Mouse (Mus musculus) forelimb bud, embryonic 11.5 days (tissue): ENCODE data around the gene Nkd2.

Experiments
- DNase-seq: peaks from one replicate; pipeline ENCODE4 v3.0.0-alpha.2; 2012; ENCODE audit warnings: low read depth, low spot score

Nkd2 gene

GRCm38 (mm10) chr13:73816338-73816737 lies 31.1 kb downstream of the Nkd2 start:
- no peak for DNase-seq

DNA sequence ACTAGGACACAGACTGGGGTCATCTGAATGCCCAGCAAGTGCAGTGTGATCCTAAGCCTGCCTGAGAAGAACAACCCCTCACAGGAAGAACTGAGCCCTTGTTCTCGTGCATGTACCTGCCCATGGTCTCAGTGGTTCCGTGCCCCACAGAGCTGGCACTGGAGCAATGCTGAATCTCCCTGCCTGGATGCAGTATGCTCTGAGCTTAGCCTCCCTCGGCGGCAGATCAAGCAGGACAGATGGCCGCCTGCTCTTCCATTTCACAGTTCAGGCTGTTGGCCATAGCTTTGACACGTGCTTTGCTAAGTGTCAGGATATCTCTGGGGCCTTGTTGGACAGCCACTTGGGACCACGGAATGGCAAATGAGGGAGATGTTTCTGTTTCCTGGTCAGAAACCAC lies 33.2 kb downstream of the Nkd2 start:
- no peak for DNase-seq

GRCm38 (mm10) chr13:73812936-73813335 lies 34.5 kb downstream of the Nkd2 start:
- no peak for DNase-seq

GRCm38 (mm10) chr13:73804914-73805313 lies 42.5 kb downstream of the Nkd2 start:
- no peak for DNase-seq

DNA sequence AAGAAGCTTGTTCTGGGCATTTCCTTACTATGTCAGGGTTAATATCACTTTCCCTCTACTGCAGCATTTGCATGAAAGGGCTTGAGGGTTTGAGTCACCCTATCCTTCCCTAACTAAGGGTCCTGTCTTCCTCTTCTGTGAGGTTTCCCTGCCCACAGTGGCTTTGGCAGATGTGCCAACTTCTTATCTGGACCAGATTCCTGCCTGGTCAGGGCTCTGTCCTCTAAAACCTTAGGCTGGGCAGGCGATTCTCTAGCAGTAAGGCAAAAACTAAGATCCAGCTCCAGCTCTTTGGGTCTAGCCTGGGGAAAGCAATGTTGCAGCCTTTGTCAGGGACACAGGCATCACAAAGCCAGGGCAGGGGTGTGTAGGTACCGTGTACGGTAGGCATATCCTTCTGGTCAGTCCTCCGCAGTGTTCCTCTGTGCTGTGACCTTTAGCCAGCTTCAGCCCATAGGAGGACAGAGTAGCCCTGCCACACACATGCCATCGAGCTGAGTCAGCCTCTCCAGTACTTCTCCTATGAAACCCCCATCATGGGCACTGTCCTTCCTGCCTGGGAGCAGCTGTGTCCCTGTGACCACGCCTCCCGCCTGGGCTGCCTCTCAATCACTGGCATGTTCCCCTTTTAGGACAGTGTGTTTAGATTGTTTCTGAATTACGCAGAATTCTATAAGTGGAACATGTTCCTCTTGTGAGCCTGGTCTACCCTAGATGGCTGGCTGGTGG lies 43.8 kb downstream of the Nkd2 start:
- DNase-seq, result no peak

- no peak for DNase-seq
Measured at GRCm38 (mm10) chr13:73799110-73799509, 48.3 kb downstream of the Nkd2 start.

DNA sequence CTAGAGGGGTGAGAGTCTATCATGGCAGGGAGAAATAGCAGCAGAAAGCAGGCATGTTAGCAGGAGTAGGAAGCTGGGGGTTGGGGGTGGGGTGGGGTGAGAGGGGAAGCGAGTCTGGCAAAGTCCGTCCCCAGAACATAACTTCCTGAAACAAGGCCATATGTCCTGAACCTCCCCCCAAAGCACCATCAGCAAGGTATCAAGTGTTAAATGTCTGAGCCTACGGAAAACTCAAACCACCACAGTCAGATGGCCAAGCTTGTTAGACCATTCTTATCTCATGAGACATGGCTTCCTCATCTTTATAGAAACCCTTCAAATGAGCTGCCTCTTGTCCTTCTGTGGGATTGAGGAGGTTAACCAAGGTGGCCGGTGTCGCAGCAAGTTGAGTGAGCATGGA lies 54.3 kb downstream of the Nkd2 start:
- DNase-seq, result no peak

DNA sequence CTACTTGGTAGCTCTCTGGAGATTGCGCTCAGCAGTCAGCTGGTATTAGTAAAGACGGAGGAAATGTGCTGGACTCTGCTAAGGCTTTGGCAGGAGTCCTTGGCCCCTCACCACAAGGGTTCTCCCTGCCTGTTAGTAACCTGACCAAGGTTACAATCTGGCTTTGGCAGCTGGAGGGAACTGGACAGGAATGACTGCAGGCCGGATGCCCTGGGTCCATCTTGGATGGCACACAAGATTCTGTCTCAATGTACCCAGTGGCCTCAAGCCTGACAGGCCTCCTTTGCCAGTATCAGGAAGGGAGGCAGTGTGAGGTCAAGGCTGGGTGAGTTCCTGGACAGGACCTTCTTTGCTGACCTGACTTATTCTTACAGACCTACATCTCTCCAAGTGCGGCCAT lies 55.3 kb downstream of the Nkd2 start:
- no peak for DNase-seq

GRCm38 (mm10) chr13:73782486-73782885 lies 64.9 kb downstream of the Nkd2 start:
- DNase-seq, result no peak

DNA sequence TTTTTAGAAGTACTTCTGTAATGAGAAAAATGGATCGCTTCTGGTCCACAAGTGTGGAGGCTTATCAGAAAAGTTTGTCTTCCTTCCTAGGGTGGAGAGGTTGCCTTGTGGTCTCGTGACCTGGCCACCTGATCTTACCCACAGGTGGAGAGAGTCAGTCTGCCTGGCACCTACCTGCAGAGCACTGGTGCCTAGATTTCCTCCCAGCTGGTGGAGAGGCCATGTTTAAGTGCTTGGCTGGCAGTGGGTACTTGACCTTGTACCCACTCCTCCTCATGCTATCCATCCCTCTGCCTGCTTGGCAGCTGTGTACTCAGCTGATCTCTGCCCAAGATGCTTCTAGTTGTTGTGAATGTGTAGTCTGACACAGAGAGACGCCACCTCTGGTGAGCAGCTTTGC lies 69.9 kb downstream of the Nkd2 start:
- DNase-seq, result no peak

- DNase-seq, result no peak
Measured at GRCm38 (mm10) chr13:73775786-73776185, 71.6 kb downstream of the Nkd2 start.

GRCm38 (mm10) chr13:73773519-73774205 lies 73.8 kb downstream of the Nkd2 start:
- no peak for DNase-seq

DNA sequence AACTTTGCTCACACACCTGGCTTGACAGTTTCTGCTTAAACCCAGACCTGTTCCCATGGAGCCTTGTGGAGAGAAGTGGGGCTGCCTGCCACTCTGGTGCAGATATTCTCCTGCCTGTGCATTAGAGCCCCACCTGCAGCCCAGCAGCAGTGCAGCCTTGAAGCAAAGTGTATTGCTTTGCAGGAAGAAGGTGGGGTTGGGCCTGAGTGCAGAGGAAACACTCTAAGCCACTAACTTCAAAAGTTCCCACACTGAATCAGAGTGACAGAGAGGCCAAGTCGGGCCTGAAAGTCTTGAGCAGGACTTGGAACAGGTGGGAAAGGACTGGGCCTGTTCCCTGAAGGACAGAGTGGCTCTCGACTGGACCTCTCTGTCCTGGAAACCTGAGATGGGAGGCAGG lies 74.8 kb downstream of the Nkd2 start:
- DNase-seq, result no peak

GRCm38 (mm10) chr13:73771131-73771530 lies 76.3 kb downstream of the Nkd2 start:
- no peak for DNase-seq

DNA sequence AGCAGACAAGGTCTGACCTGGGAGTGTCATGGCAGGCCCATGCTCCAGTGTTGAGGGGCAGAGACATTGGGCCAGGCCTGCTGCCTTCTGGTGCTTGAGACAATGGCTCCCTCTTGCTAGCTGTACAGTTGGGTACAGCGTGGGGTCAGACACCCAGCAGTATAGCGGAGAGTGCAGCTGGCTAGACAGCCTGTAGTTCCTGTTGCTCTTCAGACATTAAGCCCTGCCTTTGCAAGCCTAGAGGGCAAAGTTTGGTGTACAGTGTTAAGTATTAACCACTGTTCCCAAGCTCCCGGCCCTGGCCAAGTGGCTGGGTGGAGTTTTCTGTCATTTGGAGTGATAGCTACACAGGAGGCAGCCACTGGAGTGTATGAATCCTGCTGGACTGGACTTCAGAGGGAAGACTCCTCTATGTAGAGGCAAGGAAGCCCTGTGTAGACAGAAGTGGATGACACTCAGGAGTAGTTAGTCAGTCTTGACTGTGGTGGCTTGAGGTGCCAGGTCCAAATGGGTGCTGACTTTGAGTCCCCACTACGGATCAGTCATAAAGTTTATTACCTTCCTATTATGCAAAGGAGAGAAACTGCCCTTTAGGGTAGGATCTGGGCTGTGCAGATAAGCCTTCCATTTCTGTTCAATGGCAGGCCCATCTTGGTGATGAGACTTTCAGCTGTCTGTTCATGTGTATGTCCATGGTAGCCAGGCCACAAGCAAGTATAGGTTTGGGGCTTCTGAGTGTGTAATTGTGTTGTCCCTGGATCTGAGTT lies 77.3 kb downstream of the Nkd2 start:
- DNase-seq, result no peak
